Mouse (Mus musculus) right cerebral cortex, postnatal 14 days (tissue): ENCODE measurements at regions not wholly inside any gene's neighbourhood (a gene's known extent, or its start where the extent isn't known, plus 50 kb on each side); places are given as distances from the start of the nearest gene placed in this dataset.

Experiments
- DNase-seq: peaks from one replicate; pipeline ENCODE4 v3.0.0; 2022

DNA sequence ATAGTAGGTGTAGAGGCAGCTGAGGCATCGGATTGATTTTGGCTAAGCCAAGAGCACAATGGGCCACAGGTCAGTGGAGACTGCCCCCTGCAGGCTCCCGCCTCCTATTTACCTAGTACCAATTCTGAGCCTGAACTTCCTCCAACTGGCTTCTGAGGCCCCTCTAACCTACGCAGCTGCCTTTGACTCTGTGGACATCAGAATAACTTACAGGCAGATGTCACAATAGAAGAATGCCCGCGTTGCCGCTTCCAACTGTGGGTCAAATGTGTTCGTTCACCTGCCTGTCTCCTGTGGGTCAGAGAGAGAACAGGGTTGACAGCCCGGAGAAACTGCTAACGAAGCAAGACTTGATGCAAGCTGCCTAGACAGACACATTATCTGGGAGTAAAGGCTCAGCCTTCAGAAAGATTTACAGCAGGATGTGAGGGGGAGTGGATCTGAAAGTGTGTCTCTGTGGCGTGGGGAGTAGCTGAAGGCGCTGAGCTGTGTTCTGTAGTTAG is 153.2 kb downstream of the Gm10260 start:
- DNase-seq: peak; percentile 37

DNA sequence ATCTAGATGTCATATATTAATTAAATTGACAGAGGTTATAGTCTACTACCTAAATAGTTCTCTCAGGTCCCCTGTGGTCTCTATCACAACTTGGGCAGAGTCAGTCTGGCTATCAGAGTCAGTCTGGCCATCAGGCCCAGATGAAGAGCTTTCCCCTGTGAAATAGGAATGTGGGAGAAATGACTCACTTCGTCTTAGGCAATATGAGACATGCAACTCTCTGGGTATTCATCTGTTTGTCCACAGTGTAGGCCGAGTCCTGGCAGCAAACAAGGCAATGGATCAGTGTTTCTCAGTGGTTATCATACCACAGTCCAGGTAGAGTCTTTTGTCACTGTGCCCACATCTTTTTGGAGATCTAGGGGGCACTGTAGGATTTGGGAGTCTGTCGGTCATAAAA is 156.0 kb downstream of the Gm10260 start:
- no peak for DNase-seq

DNA sequence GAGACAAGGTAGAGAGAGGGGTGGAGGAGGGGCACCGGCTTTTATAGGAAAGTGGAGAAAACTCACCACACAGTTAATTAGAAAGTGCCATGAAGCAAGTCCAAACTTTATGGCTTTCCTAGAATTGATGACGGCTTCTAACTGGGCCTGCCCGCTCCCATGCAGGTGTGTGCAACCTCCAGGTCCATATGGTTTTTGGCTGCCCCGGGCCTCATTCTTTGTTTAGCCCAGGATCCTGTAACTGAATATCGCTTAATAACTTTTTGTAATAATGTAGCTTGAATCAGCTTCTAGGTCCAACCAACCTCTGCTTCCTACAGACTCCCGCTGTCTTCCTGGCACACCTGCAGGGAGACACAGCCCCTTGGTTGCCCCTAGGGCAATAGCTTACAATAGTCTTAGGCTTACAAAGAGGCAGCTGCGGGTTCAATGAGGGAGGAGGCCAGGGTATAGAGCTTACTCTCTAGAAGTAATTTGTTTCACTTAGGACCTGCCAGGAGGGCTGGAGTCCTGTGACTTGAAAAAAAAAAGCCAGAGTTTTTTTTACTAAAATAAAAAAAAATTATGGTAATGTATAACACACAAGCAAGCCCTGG is 159.2 kb downstream of the Gm10260 start:
- DNase-seq: no peak

DNA sequence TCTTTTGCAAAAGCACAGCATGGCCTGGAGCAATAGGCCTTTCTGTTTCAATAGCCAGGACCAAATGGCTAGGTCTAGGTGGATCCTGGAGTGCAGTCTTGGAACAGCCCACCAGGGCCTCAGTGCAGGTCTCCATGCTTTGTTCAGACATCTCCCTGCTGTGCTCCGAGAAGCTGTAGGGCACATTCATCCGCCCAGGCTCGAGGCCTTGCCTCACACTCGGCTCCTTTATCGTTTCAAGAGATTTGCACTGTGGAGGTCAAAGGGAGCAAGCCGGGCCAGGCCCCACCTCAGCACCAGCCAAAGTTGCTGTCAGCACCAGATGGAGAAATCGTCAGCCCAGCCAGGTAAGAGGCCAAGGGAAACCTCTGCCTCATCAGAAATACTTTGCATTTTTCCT is 160.3 kb downstream of the Gm10260 start:
- no peak for DNase-seq

DNA sequence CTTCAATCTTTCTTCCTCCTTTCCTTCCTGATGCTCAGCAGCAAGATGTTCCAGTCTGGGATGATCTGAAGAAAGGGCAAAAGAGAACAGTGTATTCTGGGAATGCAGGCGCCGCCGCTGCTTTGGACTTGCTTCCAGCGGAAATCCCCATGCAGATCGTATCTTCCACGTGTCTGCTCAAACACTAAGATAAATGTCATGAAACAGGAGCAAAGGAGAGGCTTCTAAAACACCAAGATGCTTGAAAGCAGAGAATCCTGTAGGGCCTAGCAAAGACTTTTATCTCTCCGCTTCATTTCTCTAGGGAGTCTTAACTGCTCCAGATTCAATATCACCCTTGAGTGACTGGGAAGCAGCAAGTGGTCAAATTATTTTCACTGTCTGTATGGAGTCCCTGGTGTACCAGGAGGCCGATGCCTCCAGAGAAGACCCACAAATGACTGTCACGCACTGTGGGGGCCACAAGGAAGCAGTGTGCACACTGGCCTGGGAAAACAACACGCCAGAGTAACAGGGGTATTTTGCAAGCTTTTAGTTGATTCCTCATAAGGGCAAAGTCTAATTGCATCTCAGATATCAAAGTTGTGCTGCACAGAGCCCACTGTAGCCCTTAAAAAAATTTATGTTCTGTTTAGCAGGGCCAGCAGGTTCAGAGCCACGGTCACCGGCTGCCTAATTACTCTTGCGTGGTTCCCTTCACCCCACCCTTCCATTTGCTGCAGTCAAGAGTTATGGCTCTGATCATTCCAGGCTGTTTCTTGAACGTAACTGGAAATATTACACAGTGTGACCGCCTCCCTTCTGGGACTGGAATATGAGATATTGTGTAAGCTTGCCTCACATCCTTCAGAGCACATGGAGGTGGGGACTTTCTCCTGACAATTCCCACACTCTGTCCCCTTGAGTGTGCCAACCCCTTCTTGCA is 161.7 kb downstream of the Gm10260 start:
- no peak for DNase-seq

DNA sequence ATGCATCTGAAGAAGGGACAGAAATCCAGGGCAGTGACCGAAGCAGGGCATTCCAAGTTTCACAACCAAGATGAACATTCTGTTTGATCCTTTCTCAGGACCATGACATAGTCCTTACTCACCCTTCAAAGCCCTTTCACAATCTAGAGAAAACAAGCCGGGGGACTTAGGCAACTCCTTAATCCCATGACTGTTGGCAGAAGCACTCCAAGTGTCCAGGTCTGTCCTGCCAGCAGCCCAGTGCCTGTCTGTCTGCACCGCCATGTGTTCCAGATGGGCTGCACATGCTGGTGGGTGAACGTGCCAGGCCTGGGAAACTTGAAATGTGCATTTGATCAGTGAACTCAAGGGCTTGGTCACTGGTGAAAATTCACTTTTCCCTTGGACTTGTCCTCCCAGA is 165.6 kb downstream of the Gm10260 start:
- DNase-seq: no peak

DNA sequence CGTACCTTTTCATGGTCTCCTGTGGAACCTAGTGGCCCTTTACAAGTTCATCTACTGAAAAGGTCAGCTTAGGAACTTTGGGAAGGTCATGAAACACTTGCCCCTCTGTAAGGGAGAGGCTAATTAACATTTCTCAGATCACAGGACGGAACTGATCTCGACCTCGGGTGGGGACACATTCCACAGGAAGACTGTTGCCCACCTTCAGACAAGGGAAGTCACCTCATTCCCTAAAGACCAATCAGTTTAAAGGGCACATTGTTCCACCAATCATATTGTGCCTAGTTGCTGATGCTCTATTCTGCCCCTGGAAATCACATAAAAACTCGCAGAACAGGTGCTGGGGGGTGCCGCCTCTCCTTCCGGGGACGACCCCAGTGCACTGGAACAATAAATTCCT is 170.8 kb downstream of the Gm10260 start:
- DNase-seq: no peak

DNA sequence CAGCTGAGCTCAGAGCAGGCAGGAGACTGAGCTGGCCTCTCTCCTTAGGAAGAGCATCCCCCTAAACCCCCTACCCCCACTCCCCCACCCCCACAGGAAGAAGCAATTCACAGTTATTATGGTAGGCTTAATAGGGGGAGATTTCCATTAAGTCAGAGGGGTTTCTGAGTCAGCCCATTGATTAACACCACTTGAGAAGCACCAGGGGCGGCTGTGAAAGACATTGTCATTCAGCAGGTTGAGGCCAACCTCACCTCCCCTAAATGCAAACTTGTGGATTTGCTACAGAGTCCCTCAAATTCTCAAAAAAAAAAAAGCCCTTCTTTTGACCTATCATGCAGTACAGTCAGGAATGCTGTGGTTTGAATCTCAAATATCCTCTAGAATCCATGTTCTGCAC is 172.3 kb downstream of the Gm10260 start:
- DNase-seq: no peak

DNA sequence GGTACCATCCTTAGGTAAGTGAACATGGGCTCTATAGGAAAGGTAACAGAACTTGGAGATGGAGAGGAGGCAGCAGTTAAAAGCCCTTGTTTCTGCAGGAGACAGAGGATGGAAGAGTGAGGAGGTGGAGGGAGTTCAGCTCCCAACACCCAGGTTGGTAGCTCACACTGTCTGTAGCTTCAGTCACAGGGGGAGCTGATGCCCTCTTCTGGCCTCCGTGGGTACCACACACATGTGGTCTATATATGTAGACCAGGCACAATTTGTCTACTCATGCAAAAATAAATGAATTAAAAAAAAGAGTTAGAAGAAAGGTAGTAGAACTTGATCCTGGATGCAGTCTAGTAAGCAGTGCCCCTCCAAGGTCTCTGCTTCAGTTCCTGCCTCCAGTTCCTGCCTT is 173.3 kb downstream of the Gm10260 start:
- DNase-seq: no peak

DNA sequence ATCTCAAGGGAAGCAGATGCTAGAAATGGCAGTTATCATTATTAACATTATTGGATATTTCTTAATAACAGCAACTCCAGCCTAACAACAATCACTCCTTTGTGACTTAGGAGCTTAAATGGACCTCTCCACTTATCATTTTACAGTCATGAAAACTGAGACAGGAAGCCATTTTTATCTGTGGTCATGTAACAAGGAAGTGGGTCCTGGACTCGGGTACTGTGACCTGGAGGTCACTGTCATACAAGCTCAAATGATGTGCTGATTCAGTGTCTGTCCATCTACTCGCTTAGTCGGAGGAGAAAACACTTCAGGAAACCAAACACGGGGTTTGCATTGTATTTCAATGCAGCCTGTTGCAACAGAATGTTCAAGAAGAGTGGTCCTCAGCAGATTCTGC is 176.4 kb downstream of the Gm10260 start:
- no peak for DNase-seq

DNA sequence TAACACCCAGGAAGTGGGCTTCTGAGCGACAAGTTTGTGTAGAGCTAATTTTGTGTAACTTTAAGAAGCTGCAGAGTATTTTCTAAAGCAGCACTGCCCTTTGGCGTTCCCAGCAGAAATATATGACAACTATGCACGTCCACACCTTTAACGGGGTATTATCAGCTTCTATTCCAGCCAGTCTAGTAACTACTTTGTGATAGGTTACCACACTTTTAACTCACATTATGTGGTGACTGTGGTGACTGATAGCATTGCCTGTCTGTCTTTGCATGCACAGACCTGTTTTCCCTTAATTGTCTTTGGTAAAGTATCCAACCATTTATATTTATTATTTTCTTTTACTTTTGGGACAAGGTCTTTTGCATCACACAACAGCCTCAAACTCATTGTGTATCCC is 179.1 kb downstream of the Gm10260 start:
- no peak for DNase-seq

DNA sequence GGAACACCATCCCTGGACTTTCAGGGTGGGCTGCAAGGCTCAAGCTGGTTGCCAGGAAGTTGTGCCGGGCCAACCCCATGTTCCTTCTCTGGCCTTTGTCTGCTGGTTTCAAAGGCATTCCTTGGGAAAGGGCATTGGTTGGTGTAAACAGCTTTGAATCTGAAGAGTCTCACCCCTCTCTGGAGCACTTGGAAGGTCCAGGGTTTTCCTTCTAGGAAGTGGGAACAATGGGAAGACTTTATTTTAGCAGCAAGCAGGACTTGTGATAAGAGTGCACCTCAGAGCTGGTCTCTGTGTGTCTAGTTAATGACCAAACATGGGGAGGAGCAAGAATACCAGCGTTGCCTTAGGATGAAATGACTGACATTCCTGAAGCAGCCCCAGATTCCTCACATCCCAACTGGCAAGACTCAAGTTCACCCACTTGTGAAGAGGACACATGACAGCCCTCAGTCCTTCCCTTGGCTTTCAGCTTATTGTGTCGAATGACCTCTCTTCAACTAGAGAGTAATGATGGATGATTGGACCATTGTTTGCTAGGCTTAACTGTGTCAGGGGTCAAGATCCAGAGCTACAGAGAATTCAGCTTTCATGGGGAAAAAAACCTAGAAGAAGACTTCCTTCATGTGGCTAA is 180.1 kb downstream of the Gm10260 start:
- no peak for DNase-seq

DNA sequence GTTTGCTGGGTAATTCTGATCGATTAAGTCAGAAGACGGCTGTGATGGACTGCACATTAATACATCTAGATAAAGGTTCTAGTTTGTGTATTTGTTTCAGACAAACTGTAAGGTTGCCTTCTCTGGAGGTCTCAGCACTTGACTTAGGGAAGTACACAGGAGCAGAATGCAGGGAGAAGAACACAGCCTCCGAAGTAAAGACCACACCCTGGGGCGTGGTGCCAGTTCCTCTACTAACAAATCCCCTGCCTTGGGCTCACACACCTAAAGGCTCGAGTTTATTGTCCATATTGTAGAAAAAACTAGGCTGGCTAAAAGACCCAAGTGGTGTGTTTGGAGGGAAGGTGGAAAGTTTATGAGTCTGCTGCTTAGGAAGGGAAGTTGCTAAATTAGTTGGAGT is 181.8 kb downstream of the Gm10260 start:
- DNase-seq: no peak

DNA sequence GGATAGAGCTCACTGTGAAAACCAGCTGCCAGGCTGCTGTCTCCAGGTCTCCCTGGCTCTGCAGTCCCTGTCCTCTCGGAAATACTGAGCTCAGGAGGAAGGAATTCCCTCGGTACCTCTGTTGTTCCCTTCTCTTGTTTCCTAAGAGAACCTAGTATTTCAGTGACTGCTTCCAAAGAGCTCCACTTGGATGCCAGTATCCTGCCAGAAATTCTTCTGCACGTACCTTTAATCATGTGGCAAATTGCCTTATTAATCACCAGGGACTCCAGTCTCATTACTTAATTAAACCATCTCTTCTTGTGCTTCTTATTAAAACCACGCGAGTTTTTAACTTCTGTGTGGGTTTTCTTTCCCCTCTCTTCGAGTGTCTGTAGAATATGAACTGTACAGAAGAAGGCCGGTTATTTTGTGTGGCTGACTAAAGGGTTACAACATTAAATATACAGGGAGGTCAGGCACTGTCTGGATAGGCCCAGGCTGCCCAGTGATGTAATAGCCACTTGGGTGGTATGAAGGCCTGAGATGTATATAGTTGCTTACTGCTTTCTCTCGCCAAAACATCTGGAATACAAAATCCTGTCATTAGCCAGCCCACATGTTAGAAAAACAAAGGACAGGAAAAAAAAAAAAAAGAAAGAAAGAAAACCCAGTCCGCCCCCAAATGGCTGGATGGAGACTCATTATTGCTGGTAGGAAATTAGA is 183.2 kb downstream of the Gm10260 start:
- no peak for DNase-seq

DNA sequence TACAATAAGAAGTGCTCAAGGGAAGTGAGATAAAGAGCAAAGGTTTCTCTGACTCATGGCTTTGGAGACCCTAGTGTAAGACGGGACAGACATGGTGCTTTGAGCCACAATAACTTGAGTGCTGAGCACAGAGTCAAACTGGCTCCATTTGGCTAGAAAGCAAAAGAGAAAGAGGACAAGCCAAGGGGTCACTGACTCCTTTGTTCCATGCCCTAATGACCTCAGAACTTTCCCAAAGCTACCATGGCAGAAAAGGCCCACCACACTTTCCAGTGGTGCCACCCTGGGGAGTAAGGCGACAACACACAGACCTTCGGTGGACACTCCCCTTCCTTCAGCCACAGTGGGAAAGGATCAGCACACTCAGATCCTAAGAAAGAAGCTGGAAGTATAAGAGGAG is 186.8 kb downstream of the Gm10260 start:
- DNase-seq: no peak

DNA sequence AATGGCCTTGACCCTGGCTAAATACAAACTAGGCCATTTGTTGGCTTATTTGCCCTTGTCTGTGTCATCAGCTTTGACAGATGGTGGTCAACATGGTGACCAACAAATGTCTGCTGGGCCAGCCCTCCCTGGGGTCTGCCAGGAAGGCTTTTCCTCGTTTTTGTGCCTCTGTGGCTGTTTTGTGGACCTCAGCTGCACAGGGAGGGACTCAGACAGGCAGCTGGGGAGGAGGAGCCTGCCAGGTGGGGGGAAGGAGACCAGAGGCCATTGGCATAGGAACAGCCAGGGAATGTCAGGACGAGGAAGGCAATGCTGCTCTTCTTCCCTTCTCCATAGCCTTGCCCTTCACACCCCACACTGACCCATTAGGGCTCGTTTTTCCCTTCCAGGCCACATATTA is 188.1 kb downstream of the Gm10260 start:
- no peak for DNase-seq

DNA sequence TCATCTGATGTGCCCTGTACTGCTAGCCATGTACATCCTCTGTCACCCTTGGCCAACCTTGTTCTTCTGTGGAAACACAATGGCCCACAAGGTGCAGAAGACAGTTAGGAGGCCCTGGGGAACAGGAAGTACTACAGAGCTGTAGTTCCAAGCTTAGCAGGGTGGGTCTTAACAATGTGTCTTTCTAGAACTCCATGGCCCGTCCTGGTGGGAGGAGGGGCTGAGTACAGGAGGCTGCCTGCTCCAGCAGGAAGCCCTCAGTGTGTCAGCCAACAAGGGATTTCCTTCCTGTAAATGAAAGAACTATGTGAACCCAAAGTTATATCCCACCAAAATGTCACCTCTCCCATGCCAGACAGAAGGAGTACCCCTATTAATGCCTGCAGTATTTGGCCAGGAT is 190.4 kb downstream of the Gm10260 start:
- no peak for DNase-seq

DNA sequence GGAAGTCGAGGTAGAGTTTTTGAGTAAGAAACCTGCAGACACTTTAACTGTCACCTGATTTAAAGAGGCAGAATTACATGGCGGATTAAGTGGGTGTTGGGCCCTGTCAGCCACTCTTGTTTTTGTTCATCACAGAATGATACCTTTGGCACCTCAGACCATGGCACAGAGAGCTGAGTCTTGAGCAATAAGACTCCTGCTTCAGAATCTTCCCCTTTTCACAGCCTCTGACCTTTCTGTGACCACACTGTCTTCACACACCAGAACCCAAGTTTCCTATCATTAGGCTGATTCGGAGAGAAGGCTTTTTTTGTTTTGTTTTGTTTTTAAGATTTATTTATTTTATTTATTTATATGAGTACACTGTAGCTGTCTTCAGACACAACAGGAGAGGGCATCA is 192.8 kb downstream of the Gm10260 start:
- no peak for DNase-seq

DNA sequence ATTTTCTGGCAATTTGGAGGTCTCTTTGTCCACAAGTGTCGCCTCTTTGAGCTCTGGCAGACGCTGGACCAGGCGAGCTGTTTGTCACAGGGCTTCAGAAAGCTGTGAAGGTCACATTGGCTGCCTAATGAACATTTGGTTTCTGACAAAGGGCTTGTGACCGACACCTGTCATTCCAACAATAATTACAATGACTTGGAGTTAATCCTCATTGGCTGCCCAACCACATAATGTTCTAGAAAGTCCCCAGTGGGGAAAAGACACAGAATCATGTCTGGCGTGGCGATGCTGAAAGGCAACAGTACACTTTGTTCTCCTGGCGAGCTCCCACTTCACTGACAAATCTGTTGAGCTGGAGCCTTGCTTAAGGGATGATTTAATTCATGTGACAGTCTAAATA is 194.4 kb downstream of the Gm10260 start:
- peak; percentile 24 for DNase-seq

DNA sequence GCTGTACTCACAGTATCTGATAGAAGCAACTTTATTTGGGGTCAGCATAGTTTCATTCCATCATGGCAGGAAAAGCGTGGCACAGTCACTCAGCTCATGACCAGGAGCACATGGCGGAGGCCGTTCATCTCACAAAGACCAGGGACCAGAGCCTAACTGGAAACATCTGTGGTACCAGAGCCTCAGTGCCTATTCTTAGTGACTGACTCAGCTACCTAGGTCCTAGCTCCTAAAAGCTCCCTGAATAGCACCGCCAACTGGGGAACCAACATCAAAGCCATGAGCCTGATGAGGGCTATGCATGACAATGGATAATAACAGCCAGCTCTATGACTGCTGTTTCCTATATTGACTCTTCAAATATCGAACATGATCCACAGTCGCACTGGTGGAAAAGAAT is 198.2 kb downstream of the Gm10260 start:
- DNase-seq: no peak

DNA sequence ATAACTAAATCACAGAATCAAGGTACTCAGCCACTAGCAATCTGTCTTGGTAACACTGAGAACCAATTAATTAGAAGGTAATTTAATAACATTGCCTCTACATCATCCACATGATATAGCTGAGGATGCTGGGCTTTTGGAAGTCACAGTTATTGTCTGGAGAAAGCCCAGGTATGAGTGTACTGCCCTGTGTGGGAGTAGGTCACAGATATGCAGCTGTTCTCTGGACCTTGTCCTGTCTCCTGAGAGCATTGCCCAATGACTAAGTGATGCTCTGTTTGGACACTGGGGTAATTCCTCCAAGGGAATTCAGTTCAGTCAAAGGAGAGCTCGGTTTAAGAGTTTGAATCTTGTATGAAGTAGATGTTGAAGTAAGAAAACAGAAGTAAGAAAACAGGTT is 199.6 kb downstream of the Gm10260 start:
- no peak for DNase-seq

DNA sequence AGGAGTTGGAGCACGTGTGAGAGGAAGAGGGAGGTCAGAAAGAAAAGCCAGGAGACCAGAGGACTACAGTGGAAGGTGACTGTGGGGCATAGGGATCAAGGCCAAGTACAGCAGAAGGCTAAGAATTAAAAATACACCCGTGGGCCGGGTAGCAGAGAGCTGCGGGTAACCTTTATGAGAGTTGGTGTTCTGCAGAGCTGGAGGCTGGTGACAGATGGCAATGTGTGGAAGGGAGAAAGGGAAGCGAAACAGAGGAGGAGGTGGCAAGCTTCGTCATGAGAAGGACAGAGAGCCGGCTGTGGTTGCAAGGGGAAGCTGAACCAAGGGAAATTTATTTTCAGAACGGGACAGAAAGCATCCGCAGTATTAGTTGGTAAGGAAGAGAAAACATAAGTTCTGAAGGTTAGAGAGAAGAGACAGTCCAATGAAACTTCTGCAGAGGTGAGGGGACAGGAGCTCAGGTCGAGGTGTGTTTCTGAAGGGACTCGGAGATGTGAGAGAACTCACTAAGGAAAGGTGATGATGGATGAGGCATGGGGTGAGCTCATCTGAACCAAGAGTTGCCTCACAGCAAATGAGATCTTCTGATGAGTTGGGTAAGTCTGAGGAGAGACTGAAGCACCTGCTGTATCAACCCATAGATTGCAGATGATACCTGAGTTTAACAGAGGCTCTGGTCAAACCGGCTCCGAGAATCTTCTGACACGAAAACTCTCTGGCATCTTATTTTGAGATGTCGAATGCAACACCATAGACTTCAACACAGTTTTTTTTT is 200.6 kb downstream of the Gm10260 start:
- peak; percentile 55 for DNase-seq

DNA sequence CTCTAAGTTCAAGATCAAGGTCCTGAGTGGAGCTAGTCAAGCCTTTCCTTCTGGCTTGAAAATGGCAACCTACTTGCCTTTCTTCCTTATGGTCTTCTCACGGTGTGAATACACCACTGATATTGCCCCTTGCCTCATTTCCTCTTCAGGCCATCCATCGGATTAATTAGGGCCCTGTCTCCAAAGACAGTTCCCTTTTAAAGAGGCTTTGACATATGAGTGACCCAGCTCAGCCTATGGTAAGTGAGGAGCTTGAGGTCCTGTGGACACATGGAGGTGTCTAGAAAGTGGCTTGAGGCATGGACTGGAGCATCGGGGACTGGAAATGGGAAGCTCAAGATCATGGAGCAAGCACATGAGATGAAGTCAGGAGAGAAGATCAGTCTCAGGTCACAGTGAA is 201.5 kb downstream of the Gm10260 start:
- no peak for DNase-seq
